28 mouse cellular contexts compared by ENCODE assay signal in the genomic region with DNA sequence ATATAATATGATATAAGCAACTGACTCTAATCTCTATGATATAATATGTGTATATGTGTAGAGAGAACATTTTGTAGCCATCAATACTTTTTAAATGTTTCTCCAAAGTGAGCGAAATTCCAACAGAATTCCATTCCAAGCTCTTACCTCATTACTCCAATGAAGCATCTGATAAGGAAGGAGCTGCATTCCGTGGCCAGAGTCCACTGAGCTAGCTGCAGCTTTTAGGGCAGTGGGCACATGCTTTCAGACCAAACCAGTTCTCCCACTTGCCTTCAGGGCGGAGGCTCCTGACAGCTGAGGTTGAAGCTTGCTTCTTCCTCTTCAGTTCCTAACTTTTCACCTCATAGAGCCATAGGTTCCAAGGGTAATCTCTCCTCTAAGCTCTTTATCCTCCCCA. TPM values are rescaled to one million over a fixed set of nuclear protein-coding genes. Genes with fewer than 3 reads are reported as not detected.
DNase-seq lines count a peak whose midpoint lies in the region; ATAC-seq and TF ChIP-seq lines count a peak whose summit lies in the region.
"Had no signal": no experiment of that assay in that cellular context is flagged by ENCODE, and none has a peak within 500 bp of the region (broad histone marks: within the 10 kb centered on the region; RNA-seq: fewer than 3 reads in every experiment).

No protein-coding gene starts in this region.

- no peaks in the 10 kb centered on the region for H3K79me2 ChIP-seq in liver, adult 2 months (ENCODE audit: control insufficient read depth, insufficient read depth, low read length)

- H3K4me1 ChIP-seq in liver, adult 2 months (ENCODE audit: control insufficient read depth, insufficient read depth, low read length), result peaks cover 19% of the 10 kb centered on the region
- no peaks in the 10 kb centered on the region for H3K4me1 ChIP-seq in liver, embryonic 12.5 days
- peaks cover 5% of the 10 kb centered on the region for H3K4me1 ChIP-seq in intestine, embryonic 16.5 days (ENCODE audit: control insufficient read depth, insufficient read depth, low read length)
- H3K4me1 ChIP-seq in stomach, embryonic 15.5 days, result no peaks in the 10 kb centered on the region; the same call in 1 of the 2 replicates
- H3K4me1 ChIP-seq: embryonic facial prominence, embryonic 15.5 days; forebrain, embryonic 13.5 days; limb, embryonic 12.5 days had no signal

- peak overlapping the region; percentile 76 for H3K27ac ChIP-seq in liver, adult 2 months (replicated peaks; ENCODE audit: insufficient read depth, low read depth, low read length)
- no peak overlapping the region for H3K27ac ChIP-seq in liver, embryonic 12.5 days
- no peak overlapping the region for H3K27ac ChIP-seq in intestine, embryonic 16.5 days (ENCODE audit: low read length)
- no peak overlapping the region for H3K27ac ChIP-seq in stomach, embryonic 15.5 days
- H3K27ac ChIP-seq: embryonic facial prominence, embryonic 10.5 days; embryonic facial prominence, embryonic 15.5 days; forebrain, embryonic 13.5 days; hindbrain, embryonic 14.5 days; kidney, postnatal 0 days; limb, embryonic 12.5 days had no signal

- peak overlapping the region; percentile 39; the same call in 1 of the 2 replicates for H3K9ac ChIP-seq in liver, adult 2 months (ENCODE audit: low read depth, low read length)
- no peak overlapping the region for H3K9ac ChIP-seq in liver, embryonic 12.5 days
- no peak overlapping the region for H3K9ac ChIP-seq in intestine, embryonic 16.5 days (ENCODE audit: low read depth, low read length)
- H3K9ac ChIP-seq in stomach, embryonic 15.5 days, result no peak overlapping the region
- H3K9ac ChIP-seq: embryonic facial prominence, embryonic 15.5 days; forebrain, embryonic 13.5 days; hindbrain, embryonic 14.5 days; limb, embryonic 12.5 days; liver, postnatal 0 days had no signal

- DNase-seq in liver, adult 2 months (ENCODE audit: extremely low read depth, low read depth, low spot score), result peak; percentile 56
- DNase-seq in lung, postnatal 10 days, result peak; percentile 14
- no peak for DNase-seq in kidney, postnatal 36 days
- DNase-seq in layer of hippocampus, postnatal 10 days (ENCODE audit: low spot score in 2 of 2), result no peak
- DNase-seq: adrenal gland, postnatal 25 days; cerebellum, adult 11-12 months; cerebellum, postnatal 10 days; gastrocnemius, postnatal 25 days; heart, adult 18-20 months; heart, postnatal 4 days; kidney, adult 8-10 months; liver, postnatal 0 days; right cerebral cortex, postnatal 25 days had no signal

- H3K4me2 ChIP-seq in liver, embryonic 12.5 days, result no peak overlapping the region
- no peak overlapping the region for H3K4me2 ChIP-seq in intestine, embryonic 16.5 days (ENCODE audit: low read depth, low read length)
- no peak overlapping the region for H3K4me2 ChIP-seq in stomach, embryonic 15.5 days
- H3K4me2 ChIP-seq: embryonic facial prominence, embryonic 15.5 days; forebrain, embryonic 13.5 days; heart, embryonic 11.5 days; hindbrain, embryonic 14.5 days; limb, embryonic 12.5 days; liver, embryonic 11.5 days; midbrain, embryonic 11.5 days had no signal

- H3K27me3 ChIP-seq in liver, adult 2 months (ENCODE audit: control insufficient read depth, insufficient read depth, low read length), result no peaks in the 10 kb centered on the region
- H3K27me3 ChIP-seq in liver, embryonic 12.5 days (replicated peaks), result no peaks in the 10 kb centered on the region
- H3K27me3 ChIP-seq in intestine, embryonic 16.5 days (replicated peaks; ENCODE audit: control insufficient read depth, insufficient read depth, low read length), result no peaks in the 10 kb centered on the region
- H3K27me3 ChIP-seq in stomach, embryonic 15.5 days (replicated peaks), result no peaks in the 10 kb centered on the region
- H3K27me3 ChIP-seq: embryonic facial prominence, embryonic 15.5 days; forebrain, embryonic 13.5 days; limb, embryonic 12.5 days had no signal

- no peak for TF ChIP-seq CTCF in liver, adult 2 months (IDR thresholded peaks at IDR 0.05; ENCODE audit: low read depth, low read length)

- H3K9me3 ChIP-seq in liver, embryonic 12.5 days (replicated peaks), result no peaks in the 10 kb centered on the region
- no peaks in the 10 kb centered on the region for H3K9me3 ChIP-seq in intestine, embryonic 16.5 days (ENCODE audit: control insufficient read depth, low read length)
- H3K9me3 ChIP-seq in stomach, embryonic 15.5 days, result no peaks in the 10 kb centered on the region
- H3K9me3 ChIP-seq: embryonic facial prominence, embryonic 10.5 days; embryonic facial prominence, embryonic 15.5 days; forebrain, embryonic 13.5 days; limb, embryonic 12.5 days had no signal

- no peak for TF ChIP-seq POLR2A in liver, adult 2 months (IDR thresholded peaks at IDR 0.05; ENCODE audit: extremely low read depth, insufficient read depth, low read length)

- 0 out of 2 replicates have a peak overlapping the region, but pooled peaks have one; percentile 5 for H3K4me3 ChIP-seq in liver, adult 2 months (ENCODE audit: insufficient read depth, low read depth, low read length)
- no peak overlapping the region for H3K4me3 ChIP-seq in liver, embryonic 12.5 days
- no peak overlapping the region for H3K4me3 ChIP-seq in intestine, embryonic 16.5 days (ENCODE audit: low read length)
- no peak overlapping the region for H3K4me3 ChIP-seq in stomach, embryonic 15.5 days (replicated peaks)
- H3K4me3 ChIP-seq: embryonic facial prominence, embryonic 10.5 days; embryonic facial prominence, embryonic 15.5 days; forebrain, embryonic 13.5 days; limb, embryonic 12.5 days had no signal

- peaks cover 6% of the 10 kb centered on the region for H3K36me3 ChIP-seq in liver, adult 2 months (ENCODE audit: control insufficient read depth, insufficient read depth, low read length)
- H3K36me3 ChIP-seq in liver, embryonic 12.5 days, result no peaks in the 10 kb centered on the region
- no peaks in the 10 kb centered on the region for H3K36me3 ChIP-seq in intestine, embryonic 16.5 days (ENCODE audit: control insufficient read depth, insufficient read depth, low read length)
- no peaks in the 10 kb centered on the region for H3K36me3 ChIP-seq in stomach, embryonic 15.5 days
- H3K36me3 ChIP-seq: embryonic facial prominence, embryonic 10.5 days; embryonic facial prominence, embryonic 15.5 days; limb, embryonic 12.5 days had no signal

- ATAC-seq in liver, embryonic 12.5 days, result no peak
- peak; percentile 94 for ATAC-seq in intestine, embryonic 16.5 days
- peak; percentile 65 for ATAC-seq in stomach, embryonic 15.5 days (ENCODE audit: insufficient read depth, low FRiP score, low read depth)
- ATAC-seq: CD4-positive, CD25-positive, alpha-beta regulatory T cell, adult 4 months; forebrain, embryonic 13.5 days; liver, postnatal 0 days; midbrain, embryonic 16.5 days had no signal

- WGBS in liver, adult 2 months, result 39% methylated on average over 3 of the region's 3 CpGs
- 42% methylated on average over 3 of the region's 3 CpGs for WGBS in liver, embryonic 12.5 days (ENCODE audit: insufficient replicate concordance)
- WGBS in intestine, embryonic 16.5 days, result 52% methylated on average over 3 of the region's 3 CpGs
- 48% methylated on average over 3 of the region's 3 CpGs for WGBS in stomach, embryonic 15.5 days

RNA-seq across cellular contexts. Expression of a gene that starts 12.8 kb away (rescaled TPM):
- total RNA-seq in liver, adult 2 months (2014; rRNA removed), result 193 and 198 TPM in 2 replicates
- polyA plus RNA-seq in liver, adult 2 months (2012; rRNA removed), result 117 and 215 TPM in 2 replicates
- 1.4 and 1.7 TPM in 2 replicates for polyA plus RNA-seq in liver, embryonic 12.5 days (2016; fragmentation: Nextera tagmentation; extraction: Ambion mirVana)
- 9.5 and 12.4 TPM in 2 replicates for polyA plus RNA-seq in intestine, embryonic 16.5 days (2015; fragmentation: Nextera tagmentation; extraction: Ambion mirVana)
- polyA plus RNA-seq in stomach, embryonic 15.5 days (2015; fragmentation: Nextera tagmentation; extraction: Ambion mirVana), result 11.6 and 18.5 TPM in 2 replicates
- 10 to 100 TPM; 19.6 to 22.5 TPM for total RNA-seq in layer of hippocampus, postnatal 10 days (2021)
- total RNA-seq: common myeloid progenitor, adult 5-6 weeks had no signal

Comparison
In these comparisons a context has a peak if more than half of its experiments do, and no peak if none do; other contexts are left out.
1. DNase-seq: peak in liver, adult 2 months (single experiment) and lung, postnatal 10 days (single experiment); none in kidney, postnatal 36 days (0 of 2) and layer of hippocampus, postnatal 10 days (0 of 2).